Mouse (Mus musculus): ENCODE results near the gene Ctla2a. TPM values are rescaled to one million over a fixed set of nuclear protein-coding genes. Genes with fewer than 3 reads are reported as not detected.
"Not testable (repeated sequence)": the region's sequence is repeated elsewhere in the genome, so short reads cannot be mapped to it uniquely, and the experiment has no call there.

Ctla2a gene
- polyA plus RNA-seq, 1 experiment from 2014 or later, result 14.1 TPM

DNA sequence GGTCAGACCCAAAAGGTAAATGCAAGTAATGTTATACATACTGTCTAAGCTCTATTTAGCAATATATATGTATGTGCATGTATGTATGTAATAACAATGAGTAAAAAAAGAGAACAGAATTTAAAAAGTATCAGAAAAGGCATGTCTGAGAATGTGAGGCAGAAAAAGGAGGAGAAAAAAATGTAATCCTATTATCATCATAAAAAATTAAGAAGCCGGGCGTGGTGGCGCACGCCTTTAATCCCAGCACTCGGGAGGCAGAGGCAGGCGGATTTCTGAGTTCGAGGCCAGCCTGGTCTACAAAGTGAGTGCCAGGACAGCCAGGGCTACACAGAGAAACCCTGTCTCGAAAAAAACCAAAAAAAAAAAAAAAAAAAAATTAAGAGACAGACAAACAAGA is 39.6 kb downstream of the Ctla2a start, which contains the start of gene Gm49392:
Gene Gm49392, minus strand, starts transcription at position 101 of the 400 bp plus-strand sequence.
- H3K4me3 ChIP-seq (ENCODE audit: low read depth, low read length); H3K9ac ChIP-seq (replicated peaks; ENCODE audit: low read length); H3K4me2 ChIP-seq (ENCODE audit: low read depth, low read length); ATAC-seq (replicated peaks; ENCODE audit: insufficient number of reproducible peaks, low FRiP score, low TSS enrichment, low read depth); H3K4me1 ChIP-seq (ENCODE audit: control insufficient read depth, insufficient read depth, low read length); H3K27ac ChIP-seq (replicated peaks; ENCODE audit: low read depth, low read length); H3K9me3 ChIP-seq (replicated peaks; ENCODE audit: control insufficient read depth, low read length); H3K27me3 ChIP-seq (ENCODE audit: control insufficient read depth, insufficient read depth, low read length); H3K36me3 ChIP-seq (replicated peaks; ENCODE audit: control insufficient read depth, insufficient read depth, low read depth, low read length); DNase-seq (ENCODE audit: low spot score): not testable (repeated sequence)
- 78% methylated on average over 8 of the region's 8 CpGs for WGBS

DNA sequence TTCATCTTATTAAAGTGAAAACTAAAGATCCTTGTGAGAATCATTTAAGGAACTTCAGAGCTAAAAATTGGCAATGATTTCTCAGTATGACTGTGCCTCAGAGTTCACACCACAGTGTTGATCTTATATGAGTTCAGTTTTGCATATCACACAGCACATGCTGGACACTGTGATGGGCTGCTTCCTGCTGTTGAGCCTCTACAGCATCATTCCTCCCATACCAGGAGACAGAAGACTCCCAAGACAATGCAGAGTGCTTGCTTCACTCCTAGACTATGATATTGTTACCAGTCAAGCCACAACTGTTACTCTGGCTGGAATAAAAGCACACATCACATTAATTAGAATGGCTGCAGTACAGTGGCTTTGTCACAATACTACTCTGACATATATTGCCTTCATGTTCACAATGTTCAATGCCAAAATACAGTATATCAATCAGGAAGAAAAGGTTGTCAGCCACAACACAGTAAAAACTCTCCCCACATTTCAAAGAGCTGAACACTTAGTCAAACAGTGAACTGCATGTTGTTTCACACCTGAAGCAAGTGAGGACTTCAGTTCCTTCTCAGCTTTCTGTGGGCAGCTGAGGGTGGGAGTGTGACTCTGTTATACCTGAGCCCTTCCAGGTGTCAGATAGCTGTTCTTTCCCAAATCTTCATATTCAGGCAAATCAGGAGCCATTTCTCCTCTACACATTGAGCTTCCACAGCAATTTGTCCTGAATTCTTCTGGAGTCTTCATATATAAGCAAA is 40.8 kb downstream of the Ctla2a start:
- Histone ChIP-seq H3K4me1 (ENCODE audit: control insufficient read depth, insufficient read depth, low read length) (no peaks in the 10 kb centered on the region), H3K27ac (replicated peaks; ENCODE audit: low read depth, low read length) (no peak overlapping the region), H3K36me3 (replicated peaks; ENCODE audit: control insufficient read depth, insufficient read depth, low read depth, low read length) (no peaks in the 10 kb centered on the region), H3K9ac (replicated peaks; ENCODE audit: low read length) (no peak overlapping the region), H3K9me3 (replicated peaks; ENCODE audit: control insufficient read depth, low read length) (no peaks in the 10 kb centered on the region), H3K27me3 (ENCODE audit: control insufficient read depth, insufficient read depth, low read length) (no peaks in the 10 kb centered on the region), H3K4me2 (ENCODE audit: low read depth, low read length) (no peak overlapping the region), H3K4me3 (ENCODE audit: low read depth, low read length) (no peak overlapping the region)
- ATAC-seq (replicated peaks; ENCODE audit: insufficient number of reproducible peaks, low FRiP score, low TSS enrichment, low read depth) (no peak), DNase-seq (ENCODE audit: low spot score) (no peak)

DNA sequence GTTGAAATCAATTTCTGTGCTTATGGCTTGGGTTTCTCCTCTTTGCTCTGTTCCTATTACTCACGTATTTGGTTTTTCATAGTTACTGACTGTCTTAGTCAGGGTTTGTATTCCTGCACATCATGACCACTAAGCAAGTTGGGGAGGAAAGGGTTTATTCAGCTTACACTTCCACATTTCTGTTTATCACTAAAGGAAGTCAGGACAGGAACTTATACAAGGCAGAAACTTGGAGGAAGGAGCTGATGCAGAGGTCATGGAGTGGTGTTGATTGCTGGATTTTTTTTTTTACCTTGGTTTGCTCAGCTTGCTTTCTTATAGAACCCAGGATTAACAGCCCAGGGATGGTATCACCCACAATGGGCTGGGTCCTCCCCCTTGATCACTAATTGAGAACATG is 44.1 kb downstream of the Ctla2a start:
- Histone ChIP-seq H3K9ac (replicated peaks; ENCODE audit: low read length) (no peak overlapping the region), H3K4me2 (ENCODE audit: low read depth, low read length) (no peak overlapping the region), H3K27ac (replicated peaks; ENCODE audit: low read depth, low read length) (no peak overlapping the region), H3K9me3 (replicated peaks; ENCODE audit: control insufficient read depth, low read length) (no peaks in the 10 kb centered on the region), H3K4me3 (ENCODE audit: low read depth, low read length) (no peak overlapping the region), H3K27me3 (ENCODE audit: control insufficient read depth, insufficient read depth, low read length) (no peaks in the 10 kb centered on the region), H3K36me3 (replicated peaks; ENCODE audit: control insufficient read depth, insufficient read depth, low read depth, low read length) (no peaks in the 10 kb centered on the region), H3K4me1 (ENCODE audit: control insufficient read depth, insufficient read depth, low read length) (no peaks in the 10 kb centered on the region)
- no peak for DNase-seq (ENCODE audit: low spot score)
- ATAC-seq (replicated peaks; ENCODE audit: insufficient number of reproducible peaks, low FRiP score, low TSS enrichment, low read depth), result no peak
- WGBS, result 85% methylated on average over 1 of the region's 1 CpGs

Other genes with a start within 250 kb of the Ctla2a start
- gene BC051665, start 150.3 kb downstream of the Ctla2a start, polyA plus RNA-seq (2014; fragmentation: Nextera tagmentation; extraction: Ambion mirVana), result not detected in 2 replicates
- gene Ctsll3, start 133.8 kb downstream of the Ctla2a start, polyA plus RNA-seq (2014; fragmentation: Nextera tagmentation; extraction: Ambion mirVana), result not detected in 2 replicates
- gene 4930486L24Rik, start 72.2 kb downstream of the Ctla2a start, polyA plus RNA-seq (2014; fragmentation: Nextera tagmentation; extraction: Ambion mirVana), result not detected in 2 replicates
- 0.17 and 0.26 TPM in 2 replicates for gene Gm49392, start 39.7 kb downstream of the Ctla2a start, polyA plus RNA-seq (2014; fragmentation: Nextera tagmentation; extraction: Ambion mirVana)
- 2.1 and 2.3 TPM in 2 replicates for gene Ctla2b, start 39.2 kb downstream of the Ctla2a start, polyA plus RNA-seq (2014; fragmentation: Nextera tagmentation; extraction: Ambion mirVana)
- not detected in 2 replicates for gene Tpbpb, start 31.7 kb downstream of the Ctla2a start, polyA plus RNA-seq (2014; fragmentation: Nextera tagmentation; extraction: Ambion mirVana)
- gene Gm49393, start 1.0 kb downstream of the Ctla2a start, polyA plus RNA-seq (2014; fragmentation: Nextera tagmentation; extraction: Ambion mirVana), result not detected in 2 replicates
- gene Gm49391, start 54 bp downstream of the Ctla2a start, polyA plus RNA-seq (2014; fragmentation: Nextera tagmentation; extraction: Ambion mirVana), result 1.2 and 2.1 TPM in 2 replicates
- not detected in 2 replicates for gene Tpbpa, start 5.4 kb upstream of the Ctla2a start, polyA plus RNA-seq (2014; fragmentation: Nextera tagmentation; extraction: Ambion mirVana)
- not detected in 2 replicates for gene Ctsj, start 69.3 kb upstream of the Ctla2a start, polyA plus RNA-seq (2014; fragmentation: Nextera tagmentation; extraction: Ambion mirVana)
- gene Ctsq, start 104.0 kb upstream of the Ctla2a start, polyA plus RNA-seq (2014; fragmentation: Nextera tagmentation; extraction: Ambion mirVana), result not detected in 2 replicates
- not detected in 2 replicates for gene Ctsr, start 227.6 kb upstream of the Ctla2a start, polyA plus RNA-seq (2014; fragmentation: Nextera tagmentation; extraction: Ambion mirVana)